Mouse (Mus musculus): Measurements from ENCODE around the gene Clptm1. TPM values are rescaled to one million over a fixed set of nuclear protein-coding genes. Genes with fewer than 3 reads are reported as not detected.
"Not testable (repeated sequence)": the region's sequence is repeated elsewhere in the genome, so short reads cannot be mapped to it uniquely, and the experiment has no call there.

Gene Clptm1
- polyA plus RNA-seq, 1 experiment from 2014 or later, result 147 TPM

GRCm38 (mm10) chr7:19610969-19611368 lies 53.9 kb downstream of the Clptm1 start:
- Histone ChIP-seq H3K9ac (replicated peaks; ENCODE audit: low read depth, low read length) (no peak overlapping the region), H3K4me3 (ENCODE audit: low read depth, low read length) (no peak overlapping the region), H3K4me2 (ENCODE audit: low read depth, low read length) (no peak overlapping the region), H3K27me3 (ENCODE audit: control insufficient read depth, insufficient read depth, low read length) (no peaks in the 10 kb centered on the region), H3K4me1 (ENCODE audit: control insufficient read depth, insufficient read depth, low read length) (no peaks in the 10 kb centered on the region), H3K9me3 (ENCODE audit: control insufficient read depth, low read length) (no peaks in the 10 kb centered on the region), H3K36me3 (ENCODE audit: control insufficient read depth, insufficient read depth, low read length) (no peaks in the 10 kb centered on the region), H3K27ac (ENCODE audit: low read depth, low read length) (no peak overlapping the region)
- no peak for ATAC-seq (ENCODE audit: low read depth)
- 77% methylated on average over 5 of the region's 5 CpGs for WGBS

GRCm38 (mm10) chr7:19609641-19610332 lies 55.0 kb downstream of the Clptm1 start:
- 93% methylated on average over 12 of the region's 12 CpGs for WGBS
- Histone ChIP-seq H3K27ac (ENCODE audit: low read depth, low read length) (no peak overlapping the region), H3K27me3 (ENCODE audit: control insufficient read depth, insufficient read depth, low read length) (no peaks in the 10 kb centered on the region), H3K4me3 (ENCODE audit: low read depth, low read length) (no peak overlapping the region), H3K36me3 (ENCODE audit: control insufficient read depth, insufficient read depth, low read length) (no peaks in the 10 kb centered on the region), H3K4me2 (ENCODE audit: low read depth, low read length) (no peak overlapping the region), H3K9ac (replicated peaks; ENCODE audit: low read depth, low read length) (no peak overlapping the region), H3K9me3 (ENCODE audit: control insufficient read depth, low read length) (no peaks in the 10 kb centered on the region), H3K4me1 (ENCODE audit: control insufficient read depth, insufficient read depth, low read length) (no peaks in the 10 kb centered on the region)
- ATAC-seq (ENCODE audit: low read depth), result no peak

GRCm38 (mm10) chr7:19607291-19607690 lies 57.5 kb downstream of the Clptm1 start:
- no peak for ATAC-seq (ENCODE audit: low read depth)
- Histone ChIP-seq H3K36me3 (ENCODE audit: control insufficient read depth, insufficient read depth, low read length) (no peaks in the 10 kb centered on the region), H3K9ac (replicated peaks; ENCODE audit: low read depth, low read length) (no peak overlapping the region), H3K4me2 (ENCODE audit: low read depth, low read length) (no peak overlapping the region), H3K4me1 (ENCODE audit: control insufficient read depth, insufficient read depth, low read length) (peaks cover 13% of the 10 kb centered on the region), H3K4me3 (ENCODE audit: low read depth, low read length) (no peak overlapping the region), H3K27ac (ENCODE audit: low read depth, low read length) (no peak overlapping the region), H3K27me3 (ENCODE audit: control insufficient read depth, insufficient read depth, low read length) (no peaks in the 10 kb centered on the region), H3K9me3 (ENCODE audit: control insufficient read depth, low read length) (no peaks in the 10 kb centered on the region)
- WGBS, result 82% methylated on average over 5 of the region's 5 CpGs

GRCm38 (mm10) chr7:19604606-19605214 lies 60.1 kb downstream of the Clptm1 start:
- H3K27me3 ChIP-seq (ENCODE audit: control insufficient read depth, insufficient read depth, low read length); H3K9me3 ChIP-seq (ENCODE audit: control insufficient read depth, low read length): not testable (repeated sequence)
- H3K4me2 ChIP-seq (ENCODE audit: low read depth, low read length), result peak overlapping the region; percentile 96
- H3K27ac ChIP-seq (ENCODE audit: low read depth, low read length), result peak overlapping the region; percentile 72
- H3K9ac ChIP-seq (replicated peaks; ENCODE audit: low read depth, low read length), result peak overlapping the region; percentile 93
- H3K4me3 ChIP-seq (ENCODE audit: low read depth, low read length), result peak overlapping the region; percentile 97
- 60% methylated on average over 10 of the region's 10 CpGs for WGBS
- peaks cover 13% of the 10 kb centered on the region for H3K36me3 ChIP-seq (ENCODE audit: control insufficient read depth, insufficient read depth, low read length)
- peak; percentile 19; the same call in 1 of the 2 replicates for ATAC-seq (ENCODE audit: low read depth)
- peaks cover 17% of the 10 kb centered on the region for H3K4me1 ChIP-seq (ENCODE audit: control insufficient read depth, insufficient read depth, low read length)

GRCm38 (mm10) chr7:19603849-19604605 lies 60.8 kb downstream of the Clptm1 start, which contains the start of gene Clasrp:
TSS of gene Clasrp (minus strand) at chr7:19604486.
- Histone ChIP-seq H3K9me3 (ENCODE audit: control insufficient read depth, low read length) (no peaks in the 10 kb centered on the region), H3K36me3 (ENCODE audit: control insufficient read depth, insufficient read depth, low read length) (peaks cover 13% of the 10 kb centered on the region), H3K9ac (replicated peaks; ENCODE audit: low read depth, low read length) (peak within 1 kb of the TSS; percentile 93), H3K4me2 (ENCODE audit: low read depth, low read length) (peak within 1 kb of the TSS; percentile 96), H3K4me3 (ENCODE audit: low read depth, low read length) (peak within 1 kb of the TSS; percentile 97), H3K4me1 (ENCODE audit: control insufficient read depth, insufficient read depth, low read length) (peaks cover 17% of the 10 kb centered on the region), H3K27ac (ENCODE audit: low read depth, low read length) (peak within 1 kb of the TSS; percentile 72), H3K27me3 (ENCODE audit: control insufficient read depth, insufficient read depth, low read length) (no peaks in the 10 kb centered on the region)
- peak; percentile 91 for ATAC-seq (ENCODE audit: low read depth)
- WGBS, result 2% methylated on average over 57 of the region's 57 CpGs

- H3K4me3 ChIP-seq (ENCODE audit: low read depth, low read length), result peak overlapping the region; percentile 97
- 84% methylated on average over 12 of the region's 12 CpGs for WGBS
- H3K27ac ChIP-seq (ENCODE audit: low read depth, low read length), result no peak overlapping the region
- no peak for ATAC-seq (ENCODE audit: low read depth)
- H3K27me3 ChIP-seq (ENCODE audit: control insufficient read depth, insufficient read depth, low read length), result no peaks in the 10 kb centered on the region
- H3K4me1 ChIP-seq (ENCODE audit: control insufficient read depth, insufficient read depth, low read length), result peaks cover 17% of the 10 kb centered on the region
- H3K4me2 ChIP-seq (ENCODE audit: low read depth, low read length), result peak overlapping the region; percentile 96
- H3K36me3 ChIP-seq (ENCODE audit: control insufficient read depth, insufficient read depth, low read length), result peaks cover 17% of the 10 kb centered on the region
- no peak overlapping the region for H3K9ac ChIP-seq (replicated peaks; ENCODE audit: low read depth, low read length)
- H3K9me3 ChIP-seq (ENCODE audit: control insufficient read depth, low read length), result no peaks in the 10 kb centered on the region
Observed at GRCm38 (mm10) chr7:19603055-19603454, 61.8 kb downstream of the Clptm1 start.

- Histone ChIP-seq H3K27me3 (ENCODE audit: control insufficient read depth, insufficient read depth, low read length) (no peaks in the 10 kb centered on the region), H3K27ac (ENCODE audit: low read depth, low read length) (peak overlapping the region; percentile 67), H3K9ac (replicated peaks; ENCODE audit: low read depth, low read length) (no peak overlapping the region), H3K36me3 (ENCODE audit: control insufficient read depth, insufficient read depth, low read length) (peaks cover 19% of the 10 kb centered on the region), H3K4me1 (ENCODE audit: control insufficient read depth, insufficient read depth, low read length) (peaks cover 17% of the 10 kb centered on the region), H3K4me3 (ENCODE audit: low read depth, low read length) (no peak overlapping the region), H3K9me3 (ENCODE audit: control insufficient read depth, low read length) (no peaks in the 10 kb centered on the region), H3K4me2 (ENCODE audit: low read depth, low read length) (no peak overlapping the region)
- peak; percentile 69; the same call in 1 of the 2 replicates for ATAC-seq (ENCODE audit: low read depth)
- WGBS, result 35% methylated on average over 5 of the region's 5 CpGs
Observed at GRCm38 (mm10) chr7:19600562-19600961, 64.3 kb downstream of the Clptm1 start.

GRCm38 (mm10) chr7:19593061-19593730 lies 71.6 kb downstream of the Clptm1 start:
- no peaks in the 10 kb centered on the region for H3K9me3 ChIP-seq (ENCODE audit: control insufficient read depth, low read length)
- no peak overlapping the region for H3K4me3 ChIP-seq (ENCODE audit: low read depth, low read length)
- ATAC-seq (ENCODE audit: low read depth), result no peak
- H3K4me1 ChIP-seq (ENCODE audit: control insufficient read depth, insufficient read depth, low read length), result no peaks in the 10 kb centered on the region
- H3K4me2 ChIP-seq (ENCODE audit: low read depth, low read length), result no peak overlapping the region
- no peak overlapping the region for H3K27ac ChIP-seq (ENCODE audit: low read depth, low read length)
- no peaks in the 10 kb centered on the region for H3K27me3 ChIP-seq (ENCODE audit: control insufficient read depth, insufficient read depth, low read length)
- peaks cover 51% of the 10 kb centered on the region for H3K36me3 ChIP-seq (ENCODE audit: control insufficient read depth, insufficient read depth, low read length)
- H3K9ac ChIP-seq (replicated peaks; ENCODE audit: low read depth, low read length), result no peak overlapping the region
- 93% methylated on average over 10 of the region's 10 CpGs for WGBS

Data from neural tube, embryonic 14.5 days (tissue).